Mouse (Mus musculus) kidney, adult 18-20 months (tissue): ENCODE measurements around the gene Rab3il1.

Source experiments
- DNase-seq: peaks from one replicate; pipeline ENCODE4 v3.0.0; 2021

The Rab3il1 gene

GRCm38 (mm10) chr19:10064173-10065012, 62.9 kb downstream of the Rab3il1 start:
- DNase-seq: no peak

GRCm38 (mm10) chr19:10065465-10066188, 64.2 kb downstream of the Rab3il1 start:
- no peak for DNase-seq

GRCm38 (mm10) chr19:10066189-10066500, 64.7 kb downstream of the Rab3il1 start:
- no peak for DNase-seq

- DNase-seq: no peak
Measured at GRCm38 (mm10) chr19:10066502-10066901, 65.0 kb downstream of the Rab3il1 start.

- DNase-seq: no peak
Measured at GRCm38 (mm10) chr19:10067701-10068100, 66.2 kb downstream of the Rab3il1 start.

- DNase-seq: peak; percentile 58
Measured at GRCm38 (mm10) chr19:10070186-10070980, 68.9 kb downstream of the Rab3il1 start.

GRCm38 (mm10) chr19:10071166-10071565, 69.7 kb downstream of the Rab3il1 start:
- DNase-seq: peak; percentile 72

GRCm38 (mm10) chr19:10071892-10072291, 70.4 kb downstream of the Rab3il1 start:
- DNase-seq: peak; percentile 23

GRCm38 (mm10) chr19:10073145-10073544, 71.7 kb downstream of the Rab3il1 start:
- DNase-seq: no peak

GRCm38 (mm10) chr19:10078392-10078791, 76.9 kb downstream of the Rab3il1 start:
- no peak for DNase-seq

GRCm38 (mm10) chr19:10080384-10080783, 78.9 kb downstream of the Rab3il1 start:
- DNase-seq: no peak

GRCm38 (mm10) chr19:10082105-10082504, 80.6 kb downstream of the Rab3il1 start:
- no peak for DNase-seq

- DNase-seq: no peak
Measured at GRCm38 (mm10) chr19:10085454-10085853, 84.0 kb downstream of the Rab3il1 start.

GRCm38 (mm10) chr19:10086976-10087375, 85.5 kb downstream of the Rab3il1 start:
- no peak for DNase-seq
